Mouse (Mus musculus) 416B (cell line): ENCODE data around the gene Aldh1a2.

Experiments used
- DNase-seq: peaks from one replicate; pipeline ENCODE4 v3.0.0; 2011; ENCODE audit warnings: low read depth

The Aldh1a2 gene

GRCm38 (mm10) chr9:71216036-71216995 lies 727 bp downstream of the Aldh1a2 start:
- no peak for DNase-seq

GRCm38 (mm10) chr9:71216996-71217792 lies 1.6 kb downstream of the Aldh1a2 start:
- no peak for DNase-seq

DNA sequence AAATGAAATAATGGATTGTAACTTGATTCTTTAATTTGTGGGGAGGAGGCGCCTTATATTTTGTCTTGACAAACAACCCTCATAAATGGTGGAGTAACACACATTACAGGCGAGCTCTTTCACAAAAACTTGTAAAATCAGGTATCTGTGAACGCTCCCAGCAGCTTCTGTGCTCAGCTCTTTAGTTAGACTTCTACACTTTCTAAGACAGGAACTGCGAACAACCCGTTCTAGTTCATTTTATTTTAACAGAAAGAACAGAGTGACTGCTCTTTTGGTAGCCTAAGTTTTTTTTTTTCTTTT lies 2.2 kb downstream of the Aldh1a2 start:
- DNase-seq: no peak

- DNase-seq: no peak
These were observed 3.6 kb downstream of the Aldh1a2 start for GRCm38 (mm10) chr9:71219161-71219560.

DNA sequence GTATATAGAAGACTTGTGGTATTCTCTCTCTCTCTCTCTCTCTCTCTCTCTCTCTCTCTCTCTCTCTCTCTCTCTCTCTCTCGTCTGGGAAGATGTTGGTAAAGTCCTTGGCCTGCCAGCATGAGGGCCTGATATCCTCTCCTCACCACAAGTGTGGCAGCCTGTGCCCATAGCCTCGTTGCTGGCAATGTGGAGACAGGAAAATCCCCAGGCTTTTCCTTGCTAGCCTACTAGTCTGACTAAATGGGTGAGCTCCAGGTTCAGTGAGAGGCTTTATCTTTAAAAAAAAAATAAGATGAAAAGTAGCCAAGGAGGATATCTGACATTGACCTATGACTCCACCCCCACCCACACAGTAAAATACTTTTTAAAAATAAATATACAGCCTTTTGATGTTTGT lies 4.8 kb downstream of the Aldh1a2 start:
- DNase-seq: no peak

DNA sequence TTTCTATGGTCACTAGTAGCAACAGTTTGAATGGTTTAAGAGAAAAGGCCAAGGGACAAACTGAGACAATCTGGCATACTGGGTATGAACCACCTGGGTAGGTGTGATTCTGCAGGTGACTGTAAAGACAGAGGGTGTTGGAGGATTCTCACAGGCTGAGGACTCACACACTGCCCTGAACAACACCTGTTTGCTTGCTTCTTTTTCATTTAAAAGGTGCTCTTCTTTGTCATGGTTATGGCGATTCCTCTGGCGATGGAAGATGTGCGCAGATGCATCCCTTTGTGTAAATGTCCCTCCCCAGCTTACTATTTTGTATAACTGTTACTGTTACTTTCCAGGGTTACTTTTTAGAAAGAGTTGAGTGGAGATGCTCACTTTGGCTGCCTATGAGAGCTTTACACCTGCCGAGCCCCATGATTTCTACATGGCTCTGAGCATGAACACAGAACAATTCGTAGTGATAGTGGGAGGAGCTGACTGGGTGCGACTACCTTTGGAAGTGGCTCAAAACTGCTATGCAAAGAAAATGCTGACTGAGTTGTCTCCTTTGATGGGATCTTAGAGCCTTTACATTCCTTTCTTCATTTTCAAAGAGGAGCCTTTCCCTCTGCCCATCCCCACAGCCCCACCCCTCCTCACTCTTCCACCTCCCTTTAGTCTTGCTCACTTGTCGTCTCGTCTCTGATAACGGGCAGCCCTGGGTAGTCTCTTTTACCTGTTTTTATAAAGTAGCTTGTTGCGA lies 11.8 kb downstream of the Aldh1a2 start:
- no peak for DNase-seq

DNA sequence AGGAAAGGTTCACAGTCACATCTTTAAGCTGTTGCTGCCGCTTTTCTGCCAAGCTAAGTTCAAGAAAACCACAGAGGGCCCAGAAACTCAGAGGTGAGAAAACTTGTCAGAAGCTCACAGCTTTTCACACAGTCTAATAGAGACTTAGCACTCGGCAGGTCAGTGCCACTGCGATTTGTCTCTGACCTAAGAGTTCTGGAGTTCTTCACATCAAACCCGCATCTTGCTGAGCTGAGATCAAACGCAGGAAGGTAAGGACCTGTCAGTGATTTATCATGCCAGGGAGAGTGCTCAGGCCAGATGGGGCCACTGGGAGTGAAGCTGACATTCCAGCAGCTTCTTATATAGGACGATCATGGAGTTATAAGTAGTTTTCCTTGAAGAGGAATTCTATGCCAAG lies 14.4 kb downstream of the Aldh1a2 start:
- no peak for DNase-seq

DNA sequence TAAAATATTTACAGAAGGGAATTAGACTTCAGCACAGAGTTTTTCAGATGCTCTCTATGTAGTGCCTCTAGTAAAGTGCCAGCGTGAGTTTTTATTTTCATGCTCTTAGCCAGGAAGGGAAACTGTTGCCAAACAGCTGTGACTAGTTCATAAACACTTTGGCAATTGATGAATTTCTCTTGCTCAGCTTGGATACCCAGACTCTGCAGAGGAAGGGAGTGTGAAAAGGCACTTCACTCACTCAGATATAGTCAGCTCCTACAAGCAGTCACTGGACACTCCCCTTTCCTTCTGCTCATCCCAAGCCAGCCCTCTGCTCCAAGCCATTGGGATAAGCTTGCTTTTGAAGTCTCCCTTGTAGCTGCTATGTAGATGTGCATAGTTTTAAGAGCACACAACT lies 21.0 kb downstream of the Aldh1a2 start:
- no peak for DNase-seq

DNA sequence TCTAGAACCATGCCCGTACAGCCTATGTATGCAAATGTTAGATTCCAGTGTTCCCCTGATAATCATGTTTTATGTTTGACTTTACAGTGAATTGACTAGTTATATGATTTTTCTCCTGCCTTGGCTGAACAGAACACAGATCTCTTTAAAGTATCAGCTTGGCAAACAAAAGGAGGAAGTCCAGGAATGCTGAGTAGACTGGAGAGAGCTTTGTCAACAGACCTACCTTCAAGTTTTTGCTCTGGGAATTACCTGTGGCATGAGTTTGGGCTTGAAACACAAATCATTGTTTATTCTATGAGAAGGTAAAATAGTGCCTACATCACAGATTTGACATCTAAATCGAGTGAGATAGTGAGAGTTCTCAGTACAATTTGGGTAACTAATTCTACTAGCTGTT lies 24.3 kb downstream of the Aldh1a2 start:
- DNase-seq: no peak

DNA sequence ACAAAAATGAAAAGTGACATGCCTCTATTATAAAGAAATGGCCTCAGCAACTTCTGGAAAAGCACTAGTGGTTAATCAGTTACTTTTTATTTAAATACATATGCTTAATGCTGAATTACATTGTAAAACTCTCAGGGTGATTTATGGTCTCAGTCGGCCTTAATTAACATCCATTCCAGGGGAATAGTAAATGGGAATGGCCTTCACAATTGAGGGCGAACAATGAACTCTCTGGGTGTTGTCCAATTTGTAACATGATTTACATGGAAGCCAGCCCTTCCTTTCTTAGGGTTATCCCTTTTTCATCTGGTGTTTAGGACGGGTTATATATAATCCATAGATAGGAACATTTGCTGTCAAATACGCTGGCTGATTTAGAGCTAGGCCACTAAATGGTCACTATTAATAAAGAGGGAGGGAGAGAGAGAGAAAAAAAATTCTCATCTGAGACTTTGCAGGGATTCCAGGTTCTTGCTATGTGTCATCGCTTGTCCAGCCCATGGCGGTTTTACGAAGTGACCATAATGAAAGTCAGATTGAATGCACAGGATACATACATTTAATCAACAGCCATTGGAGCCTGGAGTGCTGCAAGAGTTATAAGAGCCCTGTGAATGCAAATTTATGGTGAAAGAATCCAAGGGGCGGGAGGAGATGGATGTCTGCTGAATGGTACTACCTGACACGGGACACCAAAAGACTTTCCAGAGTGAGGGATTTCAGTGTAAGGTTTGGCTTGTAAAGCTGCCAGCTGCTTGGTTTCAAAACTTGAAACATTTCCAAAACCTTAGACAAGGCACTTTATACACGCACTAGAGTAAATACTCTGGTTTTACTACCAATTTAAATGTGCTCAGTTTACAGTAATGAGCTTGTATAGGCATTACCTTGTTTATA lies 26.2 kb downstream of the Aldh1a2 start:
- DNase-seq: no peak

GRCm38 (mm10) chr9:71242412-71242781 lies 26.8 kb downstream of the Aldh1a2 start:
- no peak for DNase-seq

GRCm38 (mm10) chr9:71254380-71254779 lies 38.8 kb downstream of the Aldh1a2 start:
- no peak for DNase-seq

DNA sequence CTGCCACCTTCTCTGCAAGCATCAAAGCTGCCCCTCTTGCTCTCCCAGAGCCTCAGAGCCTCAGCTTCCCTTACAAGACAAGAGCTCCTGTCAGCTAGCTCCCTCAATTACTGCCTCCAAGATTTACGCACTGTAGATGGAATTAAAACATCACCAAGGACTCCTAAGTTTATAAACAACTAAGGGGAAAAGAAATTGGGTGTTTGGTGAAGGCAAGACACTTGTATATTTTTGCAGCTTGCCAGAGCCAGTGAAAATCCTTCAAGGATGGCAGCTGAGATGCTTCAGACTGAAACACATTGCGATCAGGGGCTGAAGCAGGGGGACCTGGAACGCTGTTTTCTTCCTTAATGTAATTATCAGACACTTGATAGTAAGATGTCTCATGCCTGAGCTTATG lies 47.1 kb downstream of the Aldh1a2 start:
- no peak for DNase-seq

DNA sequence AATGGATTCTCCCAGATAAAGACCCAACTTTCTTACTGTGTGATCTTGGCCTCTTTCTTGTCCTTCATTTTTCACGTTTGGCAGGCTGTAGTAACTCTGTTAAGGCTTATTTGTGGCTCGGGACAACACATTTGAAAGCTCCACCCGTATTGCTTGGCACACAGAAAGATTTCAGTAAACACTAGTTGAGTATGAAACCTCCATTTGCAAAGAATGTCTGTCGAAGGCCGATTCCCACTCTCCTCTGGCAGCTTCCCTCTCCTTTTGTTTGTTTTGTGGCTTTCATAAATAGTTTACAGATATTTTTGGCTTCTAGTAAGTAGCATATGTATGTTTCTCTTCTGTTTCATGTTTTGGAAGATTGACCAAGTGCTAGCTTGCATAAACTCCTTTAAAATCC lies 54.1 kb downstream of the Aldh1a2 start:
- DNase-seq: no peak

DNA sequence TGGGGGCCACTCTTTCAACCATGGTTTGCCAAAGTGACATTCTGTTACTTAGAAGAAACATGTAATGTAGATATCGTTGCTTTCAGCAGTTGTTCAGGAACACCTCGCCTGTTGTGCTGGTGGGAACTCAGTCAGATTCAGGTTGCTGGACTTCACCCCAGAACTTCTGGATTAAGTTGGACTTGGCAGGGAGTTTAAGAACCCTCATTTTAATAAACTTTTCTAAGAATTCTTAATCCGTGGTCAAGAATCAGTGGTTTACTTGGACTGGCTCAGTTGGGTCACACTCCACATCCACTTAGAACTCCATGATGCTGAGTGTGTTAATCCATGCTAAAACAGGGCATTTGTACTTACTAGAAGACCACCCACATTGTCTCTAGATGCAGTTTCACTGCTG lies 54.6 kb downstream of the Aldh1a2 start:
- DNase-seq: no peak

GRCm38 (mm10) chr9:71276149-71276721 lies 60.6 kb downstream of the Aldh1a2 start:
- no peak for DNase-seq

DNA sequence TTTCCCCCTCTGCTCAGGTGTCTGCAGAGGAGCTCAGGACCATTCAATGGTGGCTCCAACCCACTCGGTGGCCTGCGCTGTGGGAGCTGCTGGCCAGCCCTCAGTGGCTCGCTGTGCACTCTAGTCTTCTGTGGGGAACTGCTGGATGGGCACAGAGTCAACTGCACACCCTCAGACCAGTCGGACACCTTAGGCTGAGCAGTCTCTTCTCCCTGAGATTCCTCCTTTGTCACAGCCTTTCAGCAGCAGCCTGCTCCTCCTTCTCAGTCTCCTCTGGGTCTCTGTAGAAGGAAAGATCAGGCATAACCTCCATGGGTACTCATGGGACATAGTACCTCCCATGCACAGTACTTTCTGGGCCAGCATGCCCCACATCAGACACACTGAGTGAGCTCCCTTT lies 63.2 kb downstream of the Aldh1a2 start:
- DNase-seq: no peak

DNA sequence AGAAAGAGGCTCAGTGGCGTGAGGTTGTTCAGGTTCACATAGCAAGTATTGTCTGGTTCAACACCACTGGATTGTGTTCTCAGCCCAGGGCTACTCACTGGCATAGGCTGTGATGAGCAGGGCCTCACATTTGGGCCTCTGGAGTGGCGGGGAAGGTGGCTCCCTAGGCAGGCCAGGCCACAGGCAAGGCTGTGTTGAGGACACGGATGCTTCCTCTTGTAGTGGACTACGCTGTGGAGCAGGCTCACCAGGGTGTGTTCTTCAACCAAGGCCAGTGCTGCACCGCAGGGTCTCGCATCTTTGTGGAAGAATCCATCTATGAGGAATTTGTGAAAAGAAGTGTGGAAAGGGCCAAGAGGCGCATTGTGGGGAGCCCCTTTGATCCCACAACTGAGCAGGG lies 67.6 kb downstream of the Aldh1a2 start:
- no peak for DNase-seq

DNA sequence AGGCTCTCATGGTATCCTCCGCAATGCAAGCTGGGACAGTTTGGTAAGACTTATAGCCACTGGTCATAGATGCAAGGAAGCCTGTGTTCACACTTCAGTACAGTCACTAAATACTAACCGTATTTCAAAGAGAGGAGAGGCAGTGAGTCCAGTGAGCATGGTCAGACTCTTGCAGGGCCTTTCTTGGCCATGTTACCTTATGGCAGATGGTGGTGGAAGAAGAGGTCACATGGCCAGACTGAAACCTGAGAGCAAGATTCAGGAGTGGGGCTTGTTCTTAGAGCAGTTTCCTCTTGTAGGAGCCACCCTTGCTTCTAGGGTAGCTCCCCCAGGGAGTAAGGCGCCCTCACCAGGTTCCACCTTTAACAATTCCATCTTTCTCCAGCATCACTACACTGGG lies 69.6 kb downstream of the Aldh1a2 start:
- no peak for DNase-seq

- no peak for DNase-seq
These were observed 70.8 kb downstream of the Aldh1a2 start for GRCm38 (mm10) chr9:71286420-71286819.

GRCm38 (mm10) chr9:71288738-71289137 lies 73.1 kb downstream of the Aldh1a2 start:
- no peak for DNase-seq
